Mouse (Mus musculus) neural tube, embryonic 13.5 days (tissue): ENCODE data around the gene Prkcb. TPM values are rescaled to one million over a fixed set of nuclear protein-coding genes. Genes with fewer than 3 reads are reported as not detected.

Source experiments
- ATAC-seq: fragments of 200-750 bp; cut with Nextera tagmentation; 2 replicates; pipeline ENCODE4 v1.8.0; 2017; ENCODE audit warnings: low read depth, mild to moderate bottlenecking, moderate TSS enrichment, moderate library complexity
- H3K27ac ChIP-seq: fragments of 300-500 bp; sonication (generic); replicated peaks from 2 replicates; pipeline ENCODE4 v1.5.1; 2015; ENCODE audit warnings: moderate library complexity, mild to moderate bottlenecking, inconsistent platforms
- H3K27me3 ChIP-seq: fragments of 300-500 bp; sonication (generic); 2 replicates; pipeline ENCODE4 v1.6.1; 2015; ENCODE audit warnings: mild to moderate bottlenecking, inconsistent platforms
- H3K36me3 ChIP-seq: fragments of 300-500 bp; sonication (generic); 2 replicates; pipeline ENCODE4 v1.6.1; 2015; ENCODE audit warnings: mild to moderate bottlenecking, inconsistent platforms
- H3K4me1 ChIP-seq: fragments of 300-500 bp; sonication (generic); replicated peaks from 2 replicates; pipeline ENCODE4 v1.6.1; 2015; ENCODE audit warnings: inconsistent platforms
- H3K4me2 ChIP-seq: fragments of 300-500 bp; sonication (generic); 2 replicates; pipeline ENCODE4 v1.6.1; 2015; ENCODE audit warnings: inconsistent platforms, mild to moderate bottlenecking, moderate library complexity
- H3K4me3 ChIP-seq: fragments of 300-500 bp; sonication (generic); 2 replicates; pipeline ENCODE4 v1.5.1; 2015; ENCODE audit warnings: mild to moderate bottlenecking, inconsistent platforms
- H3K9ac ChIP-seq: fragments of 300-500 bp; sonication (generic); 2 replicates; pipeline ENCODE4 v1.6.1; 2015; ENCODE audit warnings: moderate library complexity, mild to moderate bottlenecking, inconsistent platforms
- H3K9me3 ChIP-seq: fragments of 300-500 bp; sonication (generic); 2 replicates; pipeline ENCODE4 v1.6.1; 2016; ENCODE audit warnings: inconsistent platforms
- WGBS: fragments of 180-500 bp; shearing (Covaris S2); methylation state at CpG from one replicate; pipeline ENCODE4 v1.1.7; 2015; 5-methylcytosine and 5-hydroxymethylcytosine counted together
- polyA plus RNA-seq: library from polyadenylated mRNA; unstranded; fragments of >200 nt; fragmentation: Nextera tagmentation; extraction: Ambion mirVana; gene quantifications from 2 replicates; pipeline ENCODE4 v1.2.1, GENCODE M21; 2015

Prkcb gene
- polyA plus RNA-seq, 1 experiment from 2014 or later: 52.9 TPM

- 70% methylated on average over 14 of the region's 14 CpGs for WGBS
- Histone ChIP-seq H3K4me3 (no peak overlapping the region), H3K27ac (no peak overlapping the region), H3K27me3 (no peaks in the 10 kb centered on the region), H3K9me3 (no peaks in the 10 kb centered on the region), H3K4me1 (peaks cover 14% of the 10 kb centered on the region), H3K36me3 (no peaks in the 10 kb centered on the region), H3K9ac (no peak overlapping the region), H3K4me2 (no peak overlapping the region)
- ATAC-seq: no peak
Measured at GRCm38 (mm10) chr7:122309909-122310725, 21.6 kb downstream of the Prkcb start.

GRCm38 (mm10) chr7:122310726-122311018 is 22.1 kb downstream of the Prkcb start:
- Histone ChIP-seq H3K36me3 (no peaks in the 10 kb centered on the region), H3K27ac (no peak overlapping the region), H3K27me3 (no peaks in the 10 kb centered on the region), H3K4me2 (no peak overlapping the region), H3K9me3 (no peaks in the 10 kb centered on the region), H3K9ac (no peak overlapping the region), H3K4me3 (no peak overlapping the region), H3K4me1 (peaks cover 14% of the 10 kb centered on the region)
- 86% methylated on average over 7 of the region's 7 CpGs for WGBS
- ATAC-seq: no peak

- no peak overlapping the region for H3K4me3 ChIP-seq
- no peak overlapping the region for H3K27ac ChIP-seq
- no peaks in the 10 kb centered on the region for H3K9me3 ChIP-seq
- WGBS: 89% methylated on average over 12 of the region's 12 CpGs
- H3K4me1 ChIP-seq: peaks cover 14% of the 10 kb centered on the region
- no peak overlapping the region for H3K4me2 ChIP-seq
- ATAC-seq: no peak
- H3K27me3 ChIP-seq: no peaks in the 10 kb centered on the region
- no peak overlapping the region for H3K9ac ChIP-seq
- H3K36me3 ChIP-seq: no peaks in the 10 kb centered on the region
Measured at GRCm38 (mm10) chr7:122313690-122314477, 25.3 kb downstream of the Prkcb start.

GRCm38 (mm10) chr7:122315720-122316331 is 27.3 kb downstream of the Prkcb start:
- no peak overlapping the region for H3K4me3 ChIP-seq
- H3K27ac ChIP-seq: no peak overlapping the region
- no peak overlapping the region for H3K4me2 ChIP-seq
- peaks cover 24% of the 10 kb centered on the region for H3K4me1 ChIP-seq
- H3K9ac ChIP-seq: no peak overlapping the region
- 88% methylated on average over 8 of the region's 8 CpGs for WGBS
- no peaks in the 10 kb centered on the region for H3K36me3 ChIP-seq
- no peaks in the 10 kb centered on the region for H3K27me3 ChIP-seq
- no peaks in the 10 kb centered on the region for H3K9me3 ChIP-seq
- ATAC-seq: no peak

DNA sequence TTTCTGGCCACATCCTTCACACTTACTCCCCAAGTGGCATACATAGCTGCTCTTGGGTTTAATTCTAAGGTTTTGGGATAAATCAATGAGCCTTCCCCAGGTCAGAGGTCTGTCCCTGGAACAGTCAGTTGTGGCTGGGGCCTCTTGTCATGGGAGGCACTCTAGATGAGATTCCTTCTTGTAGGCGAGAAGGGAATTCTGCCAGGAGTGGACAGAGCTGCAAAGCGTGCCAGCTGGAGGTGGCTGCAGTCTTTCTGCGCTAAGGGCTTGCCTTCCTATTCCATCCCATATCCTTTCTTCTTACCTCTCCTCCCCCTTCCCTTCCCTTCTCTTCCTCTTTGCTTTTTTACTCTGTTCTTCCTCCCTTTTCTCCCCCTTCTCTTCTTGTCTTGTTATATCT is 28.1 kb downstream of the Prkcb start:
- no peaks in the 10 kb centered on the region for H3K27me3 ChIP-seq

GRCm38 (mm10) chr7:122317485-122317884 is 28.9 kb downstream of the Prkcb start:
- no peaks in the 10 kb centered on the region for H3K27me3 ChIP-seq
- no peak for ATAC-seq
- H3K4me3 ChIP-seq: no peak overlapping the region
- H3K4me2 ChIP-seq: no peak overlapping the region
- H3K9me3 ChIP-seq: 0 out of 2 replicates have a peak, but pooled peaks cover 4% of the 10 kb centered on the region
- H3K27ac ChIP-seq: no peak overlapping the region
- H3K9ac ChIP-seq: no peak overlapping the region
- peaks cover 17% of the 10 kb centered on the region for H3K4me1 ChIP-seq
- H3K36me3 ChIP-seq: no peaks in the 10 kb centered on the region

More for the DNA sequence above, 28.1 kb downstream of the Prkcb start:
- no peak overlapping the region for H3K4me3 ChIP-seq
- H3K9me3 ChIP-seq: 0 out of 2 replicates have a peak, but pooled peaks cover 4% of the 10 kb centered on the region
- no peaks in the 10 kb centered on the region for H3K36me3 ChIP-seq
- peaks cover 24% of the 10 kb centered on the region for H3K4me1 ChIP-seq
- 73% methylated on average over 3 of the region's 3 CpGs for WGBS
- H3K27ac ChIP-seq: no peak overlapping the region
- no peak overlapping the region for H3K4me2 ChIP-seq
- H3K9ac ChIP-seq: no peak overlapping the region
- ATAC-seq: no peak

DNA sequence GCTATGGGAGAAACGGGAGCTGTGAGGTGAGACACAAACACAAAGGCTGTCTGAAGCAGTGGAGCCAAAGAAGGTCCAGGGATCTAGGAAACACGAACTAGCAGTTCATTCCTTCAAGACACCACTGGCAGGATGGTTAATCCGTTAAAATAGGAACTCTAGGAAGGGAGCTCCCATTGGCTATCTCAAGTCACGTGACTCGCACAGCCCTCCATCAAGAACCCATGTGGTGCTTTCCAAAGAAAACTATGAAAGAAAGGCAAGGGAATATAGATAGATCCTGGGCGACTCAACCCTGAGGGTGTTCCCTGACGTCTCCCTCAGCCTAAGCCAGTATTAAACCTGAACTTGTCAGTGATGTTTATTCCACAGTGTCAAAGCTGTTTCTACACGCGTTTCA is 31.0 kb downstream of the Prkcb start:
- 0 out of 2 replicates have a peak, but pooled peaks cover 4% of the 10 kb centered on the region for H3K9me3 ChIP-seq
- ATAC-seq: no peak
- WGBS: 85% methylated on average over 9 of the region's 9 CpGs
- H3K36me3 ChIP-seq: no peaks in the 10 kb centered on the region
- no peak overlapping the region for H3K9ac ChIP-seq
- H3K27ac ChIP-seq: no peak overlapping the region
- no peak overlapping the region for H3K4me2 ChIP-seq
- H3K27me3 ChIP-seq: no peaks in the 10 kb centered on the region
- H3K4me1 ChIP-seq: peaks cover 10% of the 10 kb centered on the region; the same call in 1 of the 2 replicates
- no peak overlapping the region for H3K4me3 ChIP-seq

- Histone ChIP-seq H3K9me3 (0 out of 2 replicates have a peak, but pooled peaks cover 4% of the 10 kb centered on the region), H3K27ac (no peak overlapping the region), H3K9ac (no peak overlapping the region), H3K4me3 (no peak overlapping the region), H3K4me2 (no peak overlapping the region), H3K4me1 (peaks cover 10% of the 10 kb centered on the region; the same call in 1 of the 2 replicates), H3K36me3 (no peaks in the 10 kb centered on the region), H3K27me3 (no peaks in the 10 kb centered on the region)
- ATAC-seq: no peak
- 94% methylated on average over 7 of the region's 7 CpGs for WGBS
Measured at GRCm38 (mm10) chr7:122320843-122321544, 32.4 kb downstream of the Prkcb start.

DNA sequence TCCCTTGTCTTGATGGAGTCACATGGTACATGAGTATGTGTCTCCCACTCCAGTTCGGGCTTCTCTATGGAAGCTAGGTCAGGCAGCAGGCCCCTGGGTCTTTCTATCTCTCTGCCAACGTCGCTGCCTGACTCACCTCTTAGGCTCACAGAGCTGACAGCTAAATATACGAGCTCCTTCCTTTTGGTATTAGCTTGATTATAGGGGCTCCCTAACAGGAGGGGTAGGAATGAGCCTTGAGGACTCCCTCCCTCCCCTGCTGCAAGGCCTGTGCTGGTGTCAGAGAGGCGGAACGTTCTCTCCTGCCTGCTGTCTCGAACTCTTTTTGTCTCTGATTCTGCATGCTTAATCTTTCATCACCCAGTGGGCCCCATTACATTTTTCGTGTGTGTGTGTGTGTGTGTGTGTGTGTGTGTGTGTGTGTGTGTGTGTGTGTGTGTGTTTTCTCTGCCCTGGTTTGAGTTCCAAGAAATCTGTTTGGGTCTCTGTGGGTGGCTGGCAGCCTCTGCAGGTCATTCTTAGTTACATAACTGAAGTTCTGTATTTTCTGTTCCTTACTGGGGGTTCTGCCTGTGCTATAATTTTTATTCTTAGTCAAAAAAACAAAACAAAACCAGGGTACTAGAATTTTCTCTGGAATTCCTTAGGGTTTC is 33.6 kb downstream of the Prkcb start:
- Histone ChIP-seq H3K4me1 (peaks cover 10% of the 10 kb centered on the region; the same call in 1 of the 2 replicates), H3K4me2 (no peak overlapping the region), H3K4me3 (no peak overlapping the region), H3K27ac (no peak overlapping the region), H3K36me3 (no peaks in the 10 kb centered on the region), H3K9ac (no peak overlapping the region), H3K9me3 (0 out of 2 replicates have a peak, but pooled peaks cover 4% of the 10 kb centered on the region), H3K27me3 (no peaks in the 10 kb centered on the region)
- WGBS: 70% methylated on average over 8 of the region's 8 CpGs
- no peak for ATAC-seq

- Histone ChIP-seq H3K4me2 (no peak overlapping the region), H3K4me1 (no peaks in the 10 kb centered on the region), H3K9me3 (no peaks in the 10 kb centered on the region), H3K36me3 (no peaks in the 10 kb centered on the region), H3K9ac (no peak overlapping the region), H3K27ac (no peak overlapping the region), H3K27me3 (no peaks in the 10 kb centered on the region), H3K4me3 (no peak overlapping the region)
- no peak for ATAC-seq
- WGBS: 93% methylated on average over 3 of the region's 3 CpGs
Measured at GRCm38 (mm10) chr7:122327942-122328341, 39.4 kb downstream of the Prkcb start.

- no peak overlapping the region for H3K9ac ChIP-seq
- H3K4me3 ChIP-seq: no peak overlapping the region
- no peak for ATAC-seq
- H3K4me1 ChIP-seq: no peaks in the 10 kb centered on the region
- H3K4me2 ChIP-seq: no peak overlapping the region
- WGBS: 90% methylated on average over 5 of the region's 5 CpGs
- H3K36me3 ChIP-seq: no peaks in the 10 kb centered on the region
- no peak overlapping the region for H3K27ac ChIP-seq
- no peaks in the 10 kb centered on the region for H3K27me3 ChIP-seq
- no peaks in the 10 kb centered on the region for H3K9me3 ChIP-seq
Measured at GRCm38 (mm10) chr7:122328466-122328865, 39.9 kb downstream of the Prkcb start.
